Mouse (Mus musculus) midbrain, embryonic 15.5 days (tissue): ENCODE results near the gene Prkce. TPM values are rescaled to one million over a fixed set of nuclear protein-coding genes. Genes with fewer than 3 reads are reported as not detected.

ENCODE experiments used
- ATAC-seq: fragments of 200-750 bp; cut with Nextera tagmentation; replicated peaks from 2 replicates; pipeline ENCODE4 v1.8.0; 2017; ENCODE audit warnings: moderate TSS enrichment
- H3K27ac ChIP-seq: fragments of 300-500 bp; sonication (generic); 2 replicates; pipeline ENCODE4 v1.5.1; 2015; ENCODE audit warnings: mild to moderate bottlenecking, inconsistent platforms
- H3K27me3 ChIP-seq: fragments of 300-500 bp; sonication (generic); replicated peaks from 2 replicates; pipeline ENCODE4 v1.6.1; 2015; ENCODE audit warnings: inconsistent platforms
- H3K36me3 ChIP-seq: fragments of 300-500 bp; sonication (generic); replicated peaks from 2 replicates; pipeline ENCODE4 v1.6.1; 2015; ENCODE audit warnings: inconsistent platforms
- H3K4me1 ChIP-seq: fragments of 300-500 bp; sonication (generic); 2 replicates; pipeline ENCODE4 v1.6.1; 2015; ENCODE audit warnings: inconsistent platforms
- H3K4me2 ChIP-seq: fragments of 300-500 bp; sonication (generic); 2 replicates; pipeline ENCODE4 v1.6.1; 2015; ENCODE audit warnings: inconsistent platforms, mild to moderate bottlenecking, moderate library complexity
- H3K4me3 ChIP-seq: fragments of 300-500 bp; sonication (generic); 2 replicates; pipeline ENCODE4 v1.5.1; 2015; ENCODE audit warnings: mild to moderate bottlenecking, inconsistent platforms
- H3K9ac ChIP-seq: fragments of 300-500 bp; sonication (generic); 2 replicates; pipeline ENCODE4 v1.6.1; 2015; ENCODE audit warnings: mild to moderate bottlenecking, inconsistent platforms
- H3K9me3 ChIP-seq: fragments of 300-500 bp; sonication (generic); 2 replicates; pipeline ENCODE4 v1.6.1; 2016; ENCODE audit warnings: inconsistent platforms
- WGBS: fragments of 180-500 bp; shearing (Covaris S2); methylation state at CpG from one replicate; pipeline ENCODE4 v1.1.7; 2015; ENCODE audit warnings: mixed read lengths; 5-methylcytosine and 5-hydroxymethylcytosine counted together
- polyA plus RNA-seq: library from polyadenylated mRNA; unstranded; fragments of >200 nt; fragmentation: Nextera tagmentation; extraction: Ambion mirVana; gene quantifications from 2 replicates; pipeline ENCODE4 v1.2.1, GENCODE M21; 2015

Gene Prkce
- polyA plus RNA-seq, 1 experiment from 2014 or later, result 38.5 TPM

DNA sequence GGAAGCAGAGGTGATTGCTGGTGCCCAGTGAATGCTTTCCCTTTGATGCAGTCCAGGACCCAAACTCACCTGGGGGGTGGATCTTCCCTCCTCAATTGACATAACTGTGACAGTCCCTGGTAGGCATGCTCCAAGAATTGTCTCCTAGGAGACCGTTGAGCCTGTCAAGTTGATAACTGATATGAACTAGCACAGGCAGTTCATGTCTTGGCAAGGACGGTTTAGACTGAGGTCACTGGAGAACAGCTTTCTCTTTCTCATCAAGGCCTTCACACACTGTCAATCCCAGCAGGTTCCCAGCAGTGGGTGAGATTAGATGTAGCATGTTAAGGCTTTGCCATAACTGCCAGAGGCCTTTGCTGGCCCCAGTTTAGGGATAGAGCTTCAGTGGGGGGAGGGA, 265.5 kb downstream of the Prkce start:
- Histone ChIP-seq H3K36me3 (no peaks in the 10 kb centered on the region), H3K9ac (no peak overlapping the region), H3K27ac (no peak overlapping the region), H3K4me2 (no peak overlapping the region), H3K4me3 (no peak overlapping the region), H3K9me3 (no peaks in the 10 kb centered on the region), H3K4me1 (peaks cover 10% of the 10 kb centered on the region; the same call in 1 of the 2 replicates), H3K27me3 (no peaks in the 10 kb centered on the region)
- no peak for ATAC-seq
- WGBS, result 74% methylated on average over 2 of the region's 2 CpGs

GRCm38 (mm10) chr17:86433813-86434212, 266.2 kb downstream of the Prkce start:
- H3K27ac ChIP-seq, result no peak overlapping the region
- no peak for ATAC-seq

GRCm38 (mm10) chr17:86434781-86435180, 267.2 kb downstream of the Prkce start:
- ATAC-seq, result no peak
- H3K27ac ChIP-seq, result no peak overlapping the region
- no peak overlapping the region for H3K4me3 ChIP-seq
- H3K4me1 ChIP-seq, result peaks cover 8% of the 10 kb centered on the region; the same call in 1 of the 2 replicates
- no peaks in the 10 kb centered on the region for H3K36me3 ChIP-seq
- H3K9ac ChIP-seq, result no peak overlapping the region
- no peak overlapping the region for H3K4me2 ChIP-seq
- WGBS, result 61% methylated on average over 2 of the region's 2 CpGs
- no peaks in the 10 kb centered on the region for H3K27me3 ChIP-seq
- H3K9me3 ChIP-seq, result no peaks in the 10 kb centered on the region

More at GRCm38 (mm10) chr17:86433813-86434212, 266.2 kb downstream of the Prkce start:
- Histone ChIP-seq H3K4me3 (no peak overlapping the region), H3K36me3 (no peaks in the 10 kb centered on the region), H3K9ac (no peak overlapping the region), H3K4me2 (no peak overlapping the region), H3K4me1 (peaks cover 10% of the 10 kb centered on the region; the same call in 1 of the 2 replicates), H3K27me3 (no peaks in the 10 kb centered on the region), H3K9me3 (no peaks in the 10 kb centered on the region)
- WGBS, result 82% methylated on average over 11 of the region's 11 CpGs

DNA sequence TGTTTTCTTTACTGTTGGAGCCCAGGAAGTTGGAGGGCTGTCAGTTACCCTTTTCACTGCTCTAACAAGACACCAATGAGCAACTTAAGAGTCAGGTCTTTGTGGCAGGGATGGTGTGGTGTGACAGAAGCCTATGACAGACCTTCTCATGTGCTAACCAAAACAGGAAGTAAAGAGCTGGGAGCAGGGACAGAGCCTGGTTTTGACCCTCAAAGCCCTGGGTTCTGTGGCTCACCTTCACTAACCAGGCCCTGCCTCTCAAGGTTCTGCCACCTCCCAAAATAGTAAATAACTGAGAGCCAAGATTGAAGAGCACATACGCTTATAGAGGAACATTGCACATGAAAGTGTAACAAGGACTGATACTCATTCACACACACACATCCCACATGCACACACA, 268.0 kb downstream of the Prkce start:
- Histone ChIP-seq H3K9ac (no peak overlapping the region), H3K4me2 (no peak overlapping the region), H3K4me3 (no peak overlapping the region), H3K36me3 (no peaks in the 10 kb centered on the region), H3K4me1 (peaks cover 3% of the 10 kb centered on the region; the same call in 1 of the 2 replicates), H3K27ac (no peak overlapping the region), H3K27me3 (no peaks in the 10 kb centered on the region), H3K9me3 (no peaks in the 10 kb centered on the region)
- no peak for ATAC-seq
- WGBS, result 94% methylated on average over 1 of the region's 1 CpGs

DNA sequence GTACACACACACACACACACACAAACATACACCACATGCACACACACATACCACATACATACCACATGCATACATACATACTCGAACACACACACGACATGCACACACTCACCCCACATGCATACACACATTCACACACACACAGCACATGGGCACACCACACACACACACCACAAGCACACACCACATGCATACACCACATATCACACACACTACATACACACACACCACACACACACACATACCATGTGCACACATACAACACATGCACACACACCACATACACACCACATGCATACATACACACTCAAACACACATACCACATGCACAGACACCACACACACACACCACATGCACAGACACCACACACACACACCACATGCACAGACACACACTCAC, 268.4 kb downstream of the Prkce start:
- peak; percentile 24; the same call in 1 of the 2 replicates for ATAC-seq
- WGBS, result 98% methylated on average over 2 of the region's 2 CpGs
- peaks cover 3% of the 10 kb centered on the region; the same call in 1 of the 2 replicates for H3K4me1 ChIP-seq
- H3K9me3 ChIP-seq, result no peaks in the 10 kb centered on the region
- H3K4me2 ChIP-seq, result no peak overlapping the region
- H3K27me3 ChIP-seq, result no peaks in the 10 kb centered on the region
- no peak overlapping the region for H3K4me3 ChIP-seq
- no peak overlapping the region for H3K9ac ChIP-seq
- H3K36me3 ChIP-seq, result no peaks in the 10 kb centered on the region
- no peak overlapping the region for H3K27ac ChIP-seq

DNA sequence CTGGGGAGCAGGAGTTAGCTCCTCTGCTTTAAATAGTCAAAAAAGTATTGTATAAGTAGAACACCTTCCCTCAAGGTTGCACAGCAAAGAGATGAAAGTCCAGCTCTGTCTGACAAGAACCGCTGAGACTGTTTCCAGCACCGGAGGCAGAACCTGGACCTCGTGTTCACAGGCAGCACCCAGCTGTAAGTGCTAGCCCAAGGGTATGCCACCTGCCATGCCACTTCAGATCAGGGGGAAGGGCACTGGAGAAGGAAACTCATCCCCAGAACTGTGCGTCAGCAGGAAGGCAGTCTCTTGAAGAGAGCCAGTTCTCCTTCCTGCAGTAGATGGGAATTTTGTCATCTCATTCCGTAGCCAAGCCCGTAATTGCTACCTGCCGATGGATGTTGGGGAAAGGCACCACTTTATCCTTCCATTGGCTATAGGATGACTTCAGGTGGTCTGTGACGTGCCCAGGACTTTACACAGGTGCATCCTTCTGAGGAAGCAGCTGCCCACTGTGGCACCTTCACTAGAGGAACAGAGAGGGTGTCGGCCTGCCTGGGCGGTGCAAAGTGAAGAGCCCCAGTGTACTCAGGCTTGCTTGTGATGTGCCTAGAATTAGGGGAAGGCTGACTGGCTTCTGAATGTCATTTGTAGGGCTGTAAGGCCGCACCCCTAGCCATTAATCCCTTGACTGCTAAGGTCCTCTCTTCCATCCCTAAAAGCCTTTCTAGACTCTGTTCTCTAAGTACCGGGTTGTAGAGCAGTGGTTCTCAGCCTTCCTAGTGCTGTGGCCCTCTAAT, 269.2 kb downstream of the Prkce start:
- Histone ChIP-seq H3K27ac (no peak overlapping the region), H3K9me3 (no peaks in the 10 kb centered on the region), H3K36me3 (no peaks in the 10 kb centered on the region), H3K4me3 (no peak overlapping the region), H3K4me2 (no peak overlapping the region), H3K9ac (no peak overlapping the region), H3K4me1 (peaks cover 3% of the 10 kb centered on the region; the same call in 1 of the 2 replicates), H3K27me3 (no peaks in the 10 kb centered on the region)
- WGBS, result 86% methylated on average over 12 of the region's 12 CpGs
- ATAC-seq, result no peak

- H3K4me3 ChIP-seq, result no peak overlapping the region
- no peak overlapping the region for H3K9ac ChIP-seq
- no peak overlapping the region for H3K27ac ChIP-seq
- no peaks in the 10 kb centered on the region for H3K9me3 ChIP-seq
- H3K36me3 ChIP-seq, result no peaks in the 10 kb centered on the region
- no peaks in the 10 kb centered on the region for H3K27me3 ChIP-seq
- H3K4me2 ChIP-seq, result no peak overlapping the region
- H3K4me1 ChIP-seq, result peaks cover 3% of the 10 kb centered on the region; the same call in 1 of the 2 replicates
- 74% methylated on average over 20 of the region's 20 CpGs for WGBS
- ATAC-seq, result no peak
Observed at GRCm38 (mm10) chr17:86437516-86438277, 270.1 kb downstream of the Prkce start.

- no peaks in the 10 kb centered on the region for H3K36me3 ChIP-seq
- no peak overlapping the region for H3K4me3 ChIP-seq
- no peak overlapping the region for H3K4me2 ChIP-seq
- no peak for ATAC-seq
- H3K9me3 ChIP-seq, result no peaks in the 10 kb centered on the region
- H3K27ac ChIP-seq, result no peak overlapping the region
- H3K9ac ChIP-seq, result no peak overlapping the region
- no peaks in the 10 kb centered on the region for H3K27me3 ChIP-seq
- H3K4me1 ChIP-seq, result peaks cover 3% of the 10 kb centered on the region; the same call in 1 of the 2 replicates
- WGBS, result 86% methylated on average over 3 of the region's 3 CpGs
Observed at GRCm38 (mm10) chr17:86438278-86438661, 270.7 kb downstream of the Prkce start.

GRCm38 (mm10) chr17:86438763-86439162, 271.2 kb downstream of the Prkce start:
- H3K4me2 ChIP-seq, result no peak overlapping the region
- no peak overlapping the region for H3K9ac ChIP-seq
- ATAC-seq, result no peak
- H3K4me1 ChIP-seq, result peaks cover 3% of the 10 kb centered on the region; the same call in 1 of the 2 replicates
- H3K9me3 ChIP-seq, result no peaks in the 10 kb centered on the region
- 83% methylated on average over 5 of the region's 5 CpGs for WGBS
- H3K4me3 ChIP-seq, result no peak overlapping the region
- no peaks in the 10 kb centered on the region for H3K27me3 ChIP-seq
- no peak overlapping the region for H3K27ac ChIP-seq
- no peaks in the 10 kb centered on the region for H3K36me3 ChIP-seq

DNA sequence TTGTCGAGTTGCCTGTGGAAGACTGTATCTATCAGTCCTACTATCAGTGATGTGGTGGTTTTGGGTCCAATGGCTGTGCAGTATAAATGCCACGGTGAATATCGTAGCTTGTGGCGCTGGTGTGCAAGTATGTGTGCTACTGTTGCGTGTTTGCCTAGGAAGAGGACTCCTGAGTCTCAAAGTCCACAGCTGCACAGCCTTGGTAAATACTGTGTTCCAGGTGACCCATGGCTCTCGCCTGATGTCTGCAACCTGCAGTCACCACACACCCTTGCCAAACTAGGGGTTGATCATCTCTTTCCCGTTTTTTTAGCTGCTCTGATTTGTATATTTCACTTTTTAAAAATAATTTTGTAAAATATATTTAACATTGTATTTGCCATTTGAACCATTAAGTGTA, 273.5 kb downstream of the Prkce start:
- Histone ChIP-seq H3K4me2 (no peak overlapping the region), H3K9ac (no peak overlapping the region), H3K27me3 (no peaks in the 10 kb centered on the region), H3K9me3 (no peaks in the 10 kb centered on the region), H3K4me3 (no peak overlapping the region), H3K27ac (no peak overlapping the region), H3K36me3 (no peaks in the 10 kb centered on the region), H3K4me1 (peaks cover 10% of the 10 kb centered on the region)
- 94% methylated on average over 7 of the region's 7 CpGs for WGBS
- ATAC-seq, result no peak

GRCm38 (mm10) chr17:86443886-86444285, 276.3 kb downstream of the Prkce start:
- no peaks in the 10 kb centered on the region for H3K27me3 ChIP-seq
- H3K27ac ChIP-seq, result no peak overlapping the region
- no peak overlapping the region for H3K4me3 ChIP-seq
- ATAC-seq, result no peak
- H3K9ac ChIP-seq, result no peak overlapping the region
- WGBS, result 75% methylated on average over 7 of the region's 7 CpGs
- no peaks in the 10 kb centered on the region for H3K9me3 ChIP-seq
- H3K4me2 ChIP-seq, result no peak overlapping the region
- no peaks in the 10 kb centered on the region for H3K36me3 ChIP-seq
- peaks cover 6% of the 10 kb centered on the region for H3K4me1 ChIP-seq

DNA sequence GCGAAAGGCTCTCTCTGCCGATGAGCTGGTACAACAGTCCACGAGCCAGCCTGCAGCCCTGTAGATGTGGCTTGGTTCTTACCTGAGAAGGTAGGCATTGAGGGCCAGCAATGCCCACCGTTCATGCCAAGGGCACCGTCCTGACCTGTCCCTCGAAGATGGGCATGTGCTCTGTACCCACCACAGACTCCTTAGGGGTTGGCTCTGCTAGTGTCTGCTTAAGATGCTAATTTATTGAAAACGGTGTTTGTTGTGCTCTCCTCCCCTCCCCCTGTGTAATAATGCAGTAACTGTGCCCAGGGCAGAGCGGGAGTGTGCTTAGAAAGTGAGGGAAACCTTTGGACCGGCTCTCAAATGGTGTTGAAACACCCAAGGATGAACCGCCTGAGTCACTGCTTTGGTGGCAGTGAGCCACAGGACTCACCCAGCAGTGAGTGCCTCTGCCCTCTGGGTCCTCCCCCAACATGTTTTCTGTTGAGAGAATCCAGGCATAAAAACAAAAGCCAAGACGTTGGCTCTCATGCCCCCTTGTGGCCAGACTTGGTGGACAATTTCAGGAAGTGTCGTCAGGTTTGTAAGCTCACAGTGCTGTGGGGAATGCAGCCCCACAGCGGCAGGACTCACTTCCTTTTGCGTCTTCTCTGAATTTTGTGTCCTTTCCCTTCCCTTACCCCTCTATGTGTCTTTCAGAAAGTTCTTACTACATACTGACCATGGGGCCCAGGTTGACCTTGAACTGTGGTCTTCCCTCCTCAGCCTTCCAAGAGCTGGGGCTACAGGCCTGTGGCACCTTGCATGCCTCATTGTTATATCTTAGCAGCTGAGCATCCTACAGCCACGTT, 277.2 kb downstream of the Prkce start:
- H3K4me1 ChIP-seq, result peaks cover 6% of the 10 kb centered on the region
- peak overlapping the region; percentile 29 for H3K4me2 ChIP-seq
- ATAC-seq, result peak; percentile 85
- H3K4me3 ChIP-seq, result no peak overlapping the region
- no peak overlapping the region for H3K27ac ChIP-seq
- 34% methylated on average over 15 of the region's 15 CpGs for WGBS
- H3K36me3 ChIP-seq, result no peaks in the 10 kb centered on the region
- H3K27me3 ChIP-seq, result no peaks in the 10 kb centered on the region
- no peak overlapping the region for H3K9ac ChIP-seq
- H3K9me3 ChIP-seq, result no peaks in the 10 kb centered on the region
